Mouse (Mus musculus): ENCODE results near the gene Olfr1322. TPM values are rescaled to one million over a fixed set of nuclear protein-coding genes. Genes with fewer than 3 reads are reported as not detected.

Gene Olfr1322
- polyA plus RNA-seq (2021; fragmentation: Nextera tagmentation), result not detected in 2 replicates
- long read RNA-seq, experiment 1, result 0 reads
- long read RNA-seq, experiment 2, result 0 reads

DNA sequence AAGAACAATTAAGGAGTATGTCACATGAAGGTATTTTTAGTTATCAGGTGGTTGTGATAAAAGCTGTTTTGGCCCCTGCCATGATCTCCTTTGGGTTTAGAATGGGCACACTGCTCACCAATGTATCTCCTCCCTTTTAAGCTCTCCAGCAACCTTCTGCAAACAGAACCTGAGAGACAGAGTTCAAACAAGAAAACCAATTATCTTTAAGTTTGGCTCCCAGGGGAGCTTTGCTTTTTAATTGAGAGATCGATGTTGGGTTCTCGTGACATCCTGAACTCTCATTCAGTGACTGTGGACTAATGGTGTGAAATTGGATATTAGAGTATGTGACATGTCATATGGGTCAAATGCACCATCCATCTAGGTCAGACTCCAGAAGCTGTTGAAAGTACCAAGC lies at the start of gene Olfr1322:
Gene Olfr1322 (minus strand): TSS at position 101 of the 400 bp plus-strand sequence.

Other genes starting within 250 kb of the Olfr1322 start
- not detected in 2 replicates for gene Olfr1320, start 219.2 kb downstream of the Olfr1322 start, polyA plus RNA-seq (2021; fragmentation: Nextera tagmentation)
- gene Olfr1321, start 156.4 kb downstream of the Olfr1322 start, polyA plus RNA-seq (2021; fragmentation: Nextera tagmentation), result not detected in 2 replicates
- 3.7 and 4.0 TPM in 2 replicates for gene Igsf1, start 93.7 kb downstream of the Olfr1322 start, polyA plus RNA-seq (2021; fragmentation: Nextera tagmentation)
- not detected in 2 replicates for gene Olfr1323, start 127.9 kb upstream of the Olfr1322 start, polyA plus RNA-seq (2021; fragmentation: Nextera tagmentation)

Data from layer of hippocampus, adult 6 months (tissue).